Mouse (Mus musculus): ENCODE measurements around the gene Clta. TPM values are rescaled to one million over a fixed set of nuclear protein-coding genes. Genes with fewer than 3 reads are reported as not detected.
A peak's percentile ranks its signal among the peaks of the same experiment; 100 is the strongest.

Clta gene
- total RNA-seq, 2 experiments from 2014 or later: 51.4 to 61.9 TPM

GRCm38 (mm10) chr4:43980236-43980635 lies 24.0 kb upstream of the Clta start:
- no peak for DNase-seq

DNA sequence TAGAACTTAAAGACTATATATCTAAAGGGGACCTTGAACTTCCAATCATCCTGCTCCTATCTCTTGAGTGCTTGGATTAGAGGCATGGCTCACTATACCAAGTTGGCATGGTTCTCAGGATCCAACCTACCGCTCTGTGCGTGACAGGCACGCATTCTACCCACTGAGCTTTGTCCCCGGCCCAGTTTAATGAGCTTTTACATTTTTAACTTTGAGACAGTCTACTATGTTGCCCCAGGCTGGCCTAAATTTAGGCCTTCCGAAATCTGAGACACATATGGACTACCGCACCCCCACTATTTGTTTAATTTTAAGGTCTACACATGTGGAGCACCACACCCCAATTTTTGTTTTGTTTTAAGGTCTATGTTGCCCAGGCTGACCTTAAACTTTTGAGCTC lies 23.4 kb upstream of the Clta start:
- no peak for DNase-seq

GRCm38 (mm10) chr4:43981251-43981650 lies 23.0 kb upstream of the Clta start:
- no peak for DNase-seq

DNA sequence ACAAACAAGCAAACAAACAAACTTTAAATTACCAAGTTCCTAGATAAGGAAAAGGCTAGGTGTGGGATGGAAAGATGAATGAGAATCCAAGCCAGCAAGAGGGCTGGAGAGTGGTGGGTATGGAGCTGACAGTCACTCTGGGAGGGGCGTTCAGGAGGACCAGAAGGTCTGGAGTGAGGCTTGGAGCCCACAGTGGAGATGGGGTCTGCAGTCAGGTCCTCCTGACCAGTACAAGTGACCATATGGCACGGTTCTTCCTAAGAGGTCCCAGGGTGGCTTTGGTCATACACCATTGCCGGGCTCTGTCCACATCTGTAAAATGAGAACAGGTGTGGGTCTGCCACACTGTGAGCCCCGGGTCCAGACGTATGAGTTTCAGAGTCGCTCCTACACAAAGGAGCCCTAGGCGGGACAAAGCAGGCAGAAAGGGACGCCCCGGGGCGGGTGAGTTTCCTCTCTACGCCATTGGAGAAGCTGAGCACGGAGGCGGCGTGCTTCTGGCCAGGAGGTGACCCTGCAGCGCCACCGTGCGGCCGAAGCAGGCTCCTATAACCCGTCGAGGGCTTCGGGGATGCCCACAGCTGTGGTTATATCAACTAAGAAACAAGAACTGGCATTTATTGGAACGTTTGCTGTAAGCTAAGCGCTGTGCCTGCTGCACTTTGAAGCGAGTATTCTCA lies 22.1 kb upstream of the Clta start:
- DNase-seq: peak; percentile 86

GRCm38 (mm10) chr4:43983181-43983580 lies 21.1 kb upstream of the Clta start, which contains the start of gene Ccin:
Ccin (plus strand) TSS chr4:43983483.
- no peak for DNase-seq

DNA sequence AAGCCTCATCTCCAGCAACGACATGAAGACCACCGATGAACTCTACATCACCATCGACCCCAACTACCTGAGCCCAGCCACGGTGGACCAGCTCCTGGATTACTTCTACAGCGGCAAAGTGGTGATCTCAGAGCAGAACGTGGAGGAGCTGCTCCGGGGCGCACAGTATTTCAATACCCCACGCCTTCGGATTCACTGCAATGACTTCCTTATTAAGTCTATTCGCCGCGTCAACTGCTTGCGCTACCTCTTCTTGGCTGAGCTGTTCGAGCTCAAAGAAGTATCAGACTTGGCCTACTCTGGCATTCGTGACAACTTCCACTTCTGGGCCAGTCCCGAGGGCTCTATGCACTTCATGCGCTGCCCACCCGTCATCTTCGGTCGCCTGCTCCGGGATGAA lies 20.5 kb upstream of the Clta start:
- no peak for DNase-seq

DNA sequence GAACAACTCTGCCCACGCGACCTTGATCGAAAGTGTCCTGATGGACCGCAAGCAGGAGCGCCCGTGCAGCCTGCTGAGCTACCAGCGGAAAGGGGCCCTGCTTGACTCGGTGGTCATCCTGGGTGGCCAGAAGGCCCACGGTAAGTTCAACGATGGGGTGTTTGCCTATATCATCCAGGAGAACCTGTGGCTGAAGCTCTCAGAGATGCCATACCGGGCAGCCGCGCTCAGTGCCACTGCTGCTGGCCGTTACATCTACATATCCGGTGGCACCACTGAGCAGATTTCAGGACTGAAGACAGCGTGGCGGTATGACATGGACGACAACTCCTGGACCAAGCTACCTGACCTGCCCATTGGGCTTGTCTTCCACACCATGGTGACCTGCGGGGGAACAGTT lies 19.9 kb upstream of the Clta start:
- DNase-seq: no peak

DNA sequence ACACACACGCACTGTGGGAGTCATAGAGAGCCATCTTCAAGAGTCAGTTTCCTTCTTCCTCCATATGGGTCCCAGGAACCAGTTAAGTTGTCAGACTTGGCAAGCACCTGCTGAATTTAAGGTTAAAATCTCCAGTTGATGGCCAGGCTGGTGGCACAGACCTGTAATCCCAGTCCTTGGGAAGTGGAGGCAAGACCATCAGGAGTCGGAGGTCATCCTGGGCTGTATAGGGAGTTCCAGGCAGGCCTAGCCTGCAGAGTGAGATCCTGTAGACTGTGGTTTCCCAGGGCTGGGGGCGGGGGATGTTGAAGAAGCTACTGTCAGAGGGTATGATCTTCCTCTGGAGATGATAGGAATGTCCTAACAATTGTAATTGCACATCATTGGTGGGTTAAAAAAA lies 15.3 kb upstream of the Clta start:
- no peak for DNase-seq

DNA sequence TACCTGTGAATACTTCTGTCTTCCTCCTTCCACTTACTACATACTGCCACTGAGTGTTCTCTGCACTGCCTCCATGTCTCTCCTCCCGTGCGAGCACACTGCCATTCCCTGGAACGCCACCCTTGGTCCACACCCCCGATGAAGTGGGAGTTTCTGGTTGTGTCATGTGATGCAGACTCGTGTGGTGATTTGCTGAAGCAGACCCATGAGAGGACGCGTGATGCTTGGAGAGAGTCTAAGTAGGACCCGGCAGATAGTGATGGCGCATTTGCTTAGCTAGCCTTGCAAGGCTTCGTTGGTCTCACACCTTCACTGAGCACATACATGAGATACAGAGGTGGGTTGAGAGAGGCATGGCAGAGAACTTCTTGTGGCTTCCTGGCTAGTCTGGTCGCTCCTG lies 11.2 kb upstream of the Clta start:
- no peak for DNase-seq

DNA sequence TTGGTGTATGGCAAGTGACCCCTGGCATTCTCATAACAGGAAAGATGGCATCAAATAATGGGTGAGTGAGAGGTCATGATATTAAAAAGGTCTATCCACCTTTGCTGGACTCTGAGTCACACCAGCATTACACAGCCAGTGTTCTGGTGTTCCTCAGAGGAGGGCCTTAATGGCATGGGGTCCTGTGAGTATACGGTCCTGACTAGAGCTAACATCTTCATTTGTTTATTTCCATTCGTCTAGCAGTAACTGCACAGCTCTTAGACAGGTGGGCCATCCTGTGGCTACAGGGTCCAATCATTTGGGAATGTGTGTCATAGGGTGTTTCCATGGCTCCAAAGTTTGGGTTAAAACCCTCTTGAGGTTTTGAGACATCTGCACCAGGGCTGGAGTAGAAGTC lies 9.9 kb upstream of the Clta start:
- DNase-seq: no peak

DNA sequence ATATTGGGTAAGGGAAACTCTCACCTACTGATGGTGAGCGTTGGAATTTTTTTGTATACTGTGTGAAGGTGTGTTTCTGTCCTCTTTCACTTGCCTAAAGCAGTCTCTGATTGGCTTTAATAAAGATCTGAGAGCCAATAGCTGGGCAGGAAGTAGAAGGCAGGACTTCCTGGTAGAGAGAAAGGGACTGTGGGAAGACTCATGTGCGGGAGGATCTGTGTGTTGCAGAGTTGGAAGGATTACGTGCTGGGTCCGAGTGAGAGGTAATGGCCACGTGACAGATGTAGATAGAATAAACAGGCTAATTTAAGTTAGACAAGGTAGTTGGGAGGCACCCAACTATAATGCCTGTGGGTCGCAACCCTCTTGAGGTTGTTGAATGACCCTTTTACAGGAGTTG lies 630 bp upstream of the Clta start:
- DNase-seq: no peak

DNA sequence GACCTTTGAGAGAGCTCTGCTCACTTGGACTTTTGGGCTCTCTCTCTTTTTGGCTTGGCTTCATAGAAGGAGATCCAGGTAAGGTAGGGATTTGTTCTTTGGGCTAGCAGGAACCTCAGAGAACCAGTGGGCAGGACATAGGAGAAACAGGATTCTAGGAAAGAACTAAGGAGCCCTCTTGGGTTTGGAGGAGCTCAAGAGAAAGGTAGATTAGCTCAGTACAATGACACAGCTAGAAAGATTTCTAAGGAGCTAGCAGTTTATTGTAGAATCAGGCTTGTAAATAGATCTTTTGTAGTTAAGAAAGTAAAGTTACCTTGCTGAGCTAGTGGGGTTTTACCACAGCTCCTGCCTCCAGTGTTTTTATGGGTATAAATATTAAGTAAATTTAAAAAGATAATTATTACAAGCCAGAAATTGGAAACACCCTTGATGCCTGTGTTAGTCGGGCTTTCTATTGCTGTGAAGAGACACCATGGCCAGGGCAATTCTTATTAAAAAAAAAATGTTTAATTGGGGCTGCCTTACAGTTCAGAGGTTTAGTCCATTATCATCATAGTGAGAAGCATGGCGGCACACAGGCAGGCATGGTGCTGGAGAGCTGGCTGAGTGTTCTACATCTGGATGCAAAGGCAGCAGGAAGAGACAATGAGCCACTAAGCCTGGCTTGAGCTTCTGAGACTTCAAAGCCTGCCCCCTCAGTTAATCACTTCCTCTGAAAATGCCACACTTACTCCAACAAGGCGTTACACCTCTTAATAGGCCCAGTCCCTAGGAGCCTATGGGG lies 564 bp downstream of the Clta start:
- no peak for DNase-seq

DNA sequence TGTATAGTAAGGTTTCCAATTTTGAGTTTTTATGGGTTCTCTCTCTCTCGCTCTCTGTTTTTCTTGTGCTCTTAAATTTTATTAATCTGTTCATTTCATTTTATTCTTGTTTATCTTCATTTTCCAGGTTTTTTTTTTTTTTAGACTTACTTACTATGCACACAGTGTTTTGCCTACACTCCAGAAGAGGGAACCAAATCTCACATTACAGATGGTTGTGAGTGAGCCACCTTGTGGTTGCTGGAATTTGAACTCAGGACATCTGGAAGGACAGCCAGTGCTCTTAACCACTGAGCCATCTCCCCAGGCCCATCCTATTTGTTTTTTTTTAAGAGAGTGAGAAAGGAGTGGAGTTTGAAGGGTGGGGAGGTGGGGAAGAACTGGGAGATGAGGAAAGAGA lies 5.9 kb downstream of the Clta start:
- DNase-seq: no peak

DNA sequence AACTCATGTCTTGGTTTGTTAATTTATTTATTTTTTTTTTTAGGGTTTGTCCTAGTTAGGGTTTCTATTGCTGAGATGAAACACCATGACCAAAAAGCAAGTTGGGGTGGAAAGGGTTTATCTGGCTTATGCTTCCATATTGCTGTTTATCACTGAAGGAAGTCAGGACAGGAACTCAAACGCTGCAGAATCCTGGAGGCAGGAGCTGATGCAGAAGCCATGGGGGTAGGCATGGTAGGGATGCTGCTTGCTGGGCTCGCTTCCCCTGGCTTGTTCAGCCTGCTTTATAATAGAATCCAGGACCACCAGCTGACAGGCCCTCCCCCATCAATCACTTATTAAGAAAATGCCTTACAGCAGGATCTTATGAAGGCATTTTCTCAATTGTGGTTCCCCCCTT lies 6.6 kb downstream of the Clta start:
- DNase-seq: no peak

- DNase-seq: no peak
These were observed 7.5 kb downstream of the Clta start for GRCm38 (mm10) chr4:44011799-44012198.

DNA sequence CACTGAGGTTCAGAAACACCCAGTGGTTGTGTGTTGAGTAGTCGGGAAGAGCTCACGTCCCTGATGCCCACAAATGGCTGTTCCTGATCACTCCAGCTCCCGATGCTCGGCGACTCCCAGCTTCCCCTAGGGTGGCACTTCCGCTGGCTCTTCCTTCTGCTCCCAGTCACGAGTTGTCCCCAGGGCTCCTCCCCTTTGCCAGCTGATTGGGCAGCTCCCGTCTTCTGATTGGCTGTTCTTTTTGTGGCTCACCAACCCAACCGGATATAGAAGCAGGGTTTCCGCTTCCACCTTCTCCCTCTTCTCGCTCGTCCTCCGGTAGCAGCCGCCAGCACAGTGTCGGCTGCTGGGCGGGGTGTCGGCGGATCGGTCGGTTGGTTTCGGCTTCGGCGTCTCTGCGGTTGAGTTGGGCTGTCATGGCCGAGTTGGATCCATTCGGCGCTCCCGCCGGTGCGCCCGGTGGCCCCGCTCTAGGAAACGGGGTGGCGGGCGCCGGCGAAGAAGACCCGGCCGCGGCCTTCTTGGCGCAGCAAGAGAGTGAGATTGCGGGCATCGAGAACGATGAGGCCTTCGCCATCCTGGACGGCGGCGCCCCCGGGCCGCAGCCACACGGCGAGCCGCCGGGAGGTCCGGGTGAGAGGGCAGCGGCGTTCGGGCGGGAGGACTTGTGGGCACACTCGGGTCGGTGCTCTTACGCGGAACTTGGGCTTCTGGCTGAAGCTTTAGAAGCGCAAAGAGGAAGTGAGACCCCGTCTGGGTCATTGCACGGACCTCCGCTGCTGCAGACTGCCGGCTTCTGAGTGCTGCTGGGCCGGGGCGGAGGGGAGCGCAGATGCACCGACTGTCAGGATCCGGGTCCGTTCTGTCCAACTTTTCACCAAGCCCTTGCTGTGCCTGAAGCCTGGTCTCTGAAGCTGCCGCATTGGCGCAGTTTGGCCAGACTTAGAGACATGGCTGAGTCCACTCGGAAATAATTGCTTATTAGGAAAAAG lies 8.4 kb downstream of the Clta start:
- DNase-seq: peak; percentile 95

DNA sequence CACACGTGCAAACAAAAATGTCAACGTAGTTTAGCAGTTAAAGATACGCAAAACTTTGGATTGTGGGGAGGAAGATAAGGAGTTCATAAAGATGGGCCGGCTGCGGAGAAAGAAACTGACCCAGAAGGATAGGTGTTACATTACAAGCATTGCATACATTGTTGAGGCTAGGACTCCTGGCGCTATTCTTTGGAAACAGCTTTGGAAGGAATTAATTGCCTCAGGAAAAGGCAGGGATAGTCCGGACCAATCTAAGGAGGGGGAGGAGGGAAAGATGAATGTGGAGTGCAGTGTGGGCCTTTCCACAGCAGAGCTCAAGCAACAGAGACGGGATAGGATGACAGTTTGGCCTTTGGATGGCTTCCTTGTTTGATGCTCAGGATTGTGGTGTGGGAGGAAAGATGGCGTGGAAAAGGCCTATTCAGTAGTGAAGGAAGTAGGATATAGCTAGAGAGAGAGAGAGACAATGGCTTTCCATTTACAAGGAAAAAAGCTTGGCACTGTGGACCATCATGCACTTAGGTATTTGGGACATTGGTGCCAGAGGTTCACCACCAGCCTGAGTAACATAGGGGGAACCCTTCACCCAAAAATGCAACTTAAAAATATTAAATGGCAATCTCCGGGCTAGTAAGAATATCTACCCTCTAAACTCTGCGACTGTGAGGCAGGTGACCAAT lies 9.3 kb downstream of the Clta start:
- DNase-seq: no peak

- DNase-seq: no peak
These were observed 11.8 kb downstream of the Clta start for GRCm38 (mm10) chr4:44016071-44016470.

GRCm38 (mm10) chr4:44016791-44017190 lies 12.5 kb downstream of the Clta start:
- no peak for DNase-seq

GRCm38 (mm10) chr4:44022323-44022722 lies 18.1 kb downstream of the Clta start:
- no peak for DNase-seq

DNA sequence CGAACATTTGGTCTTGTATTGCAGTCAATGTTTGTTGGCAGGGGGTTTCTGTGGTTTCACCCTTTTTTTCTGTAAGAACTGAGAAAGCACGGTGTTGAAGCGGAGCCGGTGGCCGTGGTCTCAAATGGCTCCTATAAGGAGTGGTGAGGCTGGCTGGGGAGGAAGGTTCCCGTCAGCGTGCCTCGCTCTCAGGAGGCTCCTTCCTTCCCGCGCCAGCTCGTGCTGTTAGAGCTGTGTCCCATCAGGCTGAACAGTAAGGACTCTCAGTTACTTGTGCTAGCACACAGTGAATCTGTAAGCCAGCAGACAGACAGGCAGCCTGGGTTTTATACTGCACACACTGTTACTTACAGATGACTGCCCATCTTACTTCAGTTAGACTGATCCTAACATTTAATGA lies 18.5 kb downstream of the Clta start:
- DNase-seq: no peak

- DNase-seq: no peak
These were observed 19.4 kb downstream of the Clta start for GRCm38 (mm10) chr4:44023681-44024080.

Measured in gastrocnemius, postnatal 25 days (tissue).